Mouse (Mus musculus) hindbrain, embryonic 12.5 days (tissue): Measurements from ENCODE around the gene Rpp25l. TPM values are rescaled to one million over a fixed set of nuclear protein-coding genes. Genes with fewer than 3 reads are reported as not detected.
A peak's percentile ranks its signal among the peaks of the same experiment; 100 is the strongest.
"Not testable (repeated sequence)": the region's sequence is repeated elsewhere in the genome, so short reads cannot be mapped to it uniquely, and the experiment has no call there.

ENCODE experiments used
- ATAC-seq: fragments of 200-750 bp; cut with Nextera tagmentation; 2 replicates; pipeline ENCODE4 v1.8.0; 2017; ENCODE audit warnings: moderate TSS enrichment; ENCODE audit not compliant: low FRiP score
- H3K27ac ChIP-seq: fragments of 300-500 bp; sonication (generic); 2 replicates; pipeline ENCODE4 v1.5.1; 2016; ENCODE audit warnings: mild to moderate bottlenecking
- H3K27me3 ChIP-seq: fragments of 300-500 bp; sonication (generic); 2 replicates; pipeline ENCODE4 v1.6.1; 2016; ENCODE audit warnings: mild to moderate bottlenecking
- H3K36me3 ChIP-seq: fragments of 300-500 bp; sonication (generic); 2 replicates; pipeline ENCODE4 v1.6.1; 2016; ENCODE audit warnings: mild to moderate bottlenecking
- H3K4me1 ChIP-seq: fragments of 300-500 bp; sonication (generic); 2 replicates; pipeline ENCODE4 v1.6.1; 2016
- H3K4me2 ChIP-seq: fragments of 300-500 bp; sonication (generic); replicated peaks from 2 replicates; pipeline ENCODE4 v1.6.1; 2016; ENCODE audit warnings: mild to moderate bottlenecking
- H3K4me3 ChIP-seq: fragments of 300-500 bp; sonication (generic); 2 replicates; pipeline ENCODE4 v1.5.1; 2016; ENCODE audit warnings: mild to moderate bottlenecking
- H3K9ac ChIP-seq: fragments of 300-500 bp; sonication (generic); 2 replicates; pipeline ENCODE4 v1.6.1; 2016; ENCODE audit warnings: mild to moderate bottlenecking, moderate library complexity
- H3K9me3 ChIP-seq: fragments of 300-500 bp; sonication (generic); replicated peaks from 2 replicates; pipeline ENCODE4 v1.6.1; 2016; ENCODE audit warnings: mild to moderate bottlenecking
- WGBS: fragments of 180-500 bp; shearing (Covaris S2); methylation state at CpG from one replicate; pipeline ENCODE4 v1.1.7; 2016; 5-methylcytosine and 5-hydroxymethylcytosine counted together
- polyA plus RNA-seq: library from polyadenylated mRNA; unstranded; fragments of >200 nt; fragmentation: Nextera tagmentation; extraction: Ambion mirVana; gene quantifications from 2 replicates; pipeline ENCODE4 v1.2.1, GENCODE M21; 2016

The Rpp25l gene
- polyA plus RNA-seq, 1 experiment from 2014 or later, result 66.5 TPM

DNA sequence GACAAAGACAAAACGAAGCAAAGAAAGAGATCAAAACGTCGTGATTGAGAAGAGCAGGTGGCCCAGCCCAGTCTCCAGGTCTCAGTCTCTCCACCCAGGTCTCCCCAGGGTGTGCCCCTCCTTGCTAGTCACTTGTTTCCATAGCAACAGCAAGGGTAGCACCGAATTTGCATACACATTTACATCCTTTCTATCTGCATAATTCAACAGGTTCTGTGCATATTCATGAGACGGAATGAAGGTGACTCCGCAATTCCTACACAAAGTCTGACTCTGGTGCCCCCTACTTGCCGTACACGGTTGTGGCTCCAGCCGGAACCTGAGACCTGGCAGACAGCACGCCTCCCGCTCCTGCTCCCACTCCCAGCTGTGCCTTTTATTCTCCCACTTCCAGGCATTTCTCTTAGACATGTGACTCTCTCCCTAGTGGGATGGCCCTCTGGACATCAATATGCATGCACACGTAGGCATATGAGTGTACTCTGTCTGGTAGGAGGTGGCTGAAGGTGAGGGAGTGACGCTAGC is 6.3 kb downstream of the Rpp25l start:
- peak overlapping the region; percentile 66 for H3K27ac ChIP-seq
- H3K9ac ChIP-seq, result no peak overlapping the region
- ATAC-seq, result peak; percentile 86
- WGBS, result 3% methylated on average over 13 of the region's 13 CpGs
- no peaks in the 10 kb centered on the region for H3K9me3 ChIP-seq
- H3K36me3 ChIP-seq, result no peaks in the 10 kb centered on the region
- no peak overlapping the region for H3K4me3 ChIP-seq
- peaks cover 43% of the 10 kb centered on the region for H3K4me1 ChIP-seq
- peaks cover 16% of the 10 kb centered on the region; the same call in 1 of the 2 replicates for H3K27me3 ChIP-seq
- peak overlapping the region; percentile 31 for H3K4me2 ChIP-seq

DNA sequence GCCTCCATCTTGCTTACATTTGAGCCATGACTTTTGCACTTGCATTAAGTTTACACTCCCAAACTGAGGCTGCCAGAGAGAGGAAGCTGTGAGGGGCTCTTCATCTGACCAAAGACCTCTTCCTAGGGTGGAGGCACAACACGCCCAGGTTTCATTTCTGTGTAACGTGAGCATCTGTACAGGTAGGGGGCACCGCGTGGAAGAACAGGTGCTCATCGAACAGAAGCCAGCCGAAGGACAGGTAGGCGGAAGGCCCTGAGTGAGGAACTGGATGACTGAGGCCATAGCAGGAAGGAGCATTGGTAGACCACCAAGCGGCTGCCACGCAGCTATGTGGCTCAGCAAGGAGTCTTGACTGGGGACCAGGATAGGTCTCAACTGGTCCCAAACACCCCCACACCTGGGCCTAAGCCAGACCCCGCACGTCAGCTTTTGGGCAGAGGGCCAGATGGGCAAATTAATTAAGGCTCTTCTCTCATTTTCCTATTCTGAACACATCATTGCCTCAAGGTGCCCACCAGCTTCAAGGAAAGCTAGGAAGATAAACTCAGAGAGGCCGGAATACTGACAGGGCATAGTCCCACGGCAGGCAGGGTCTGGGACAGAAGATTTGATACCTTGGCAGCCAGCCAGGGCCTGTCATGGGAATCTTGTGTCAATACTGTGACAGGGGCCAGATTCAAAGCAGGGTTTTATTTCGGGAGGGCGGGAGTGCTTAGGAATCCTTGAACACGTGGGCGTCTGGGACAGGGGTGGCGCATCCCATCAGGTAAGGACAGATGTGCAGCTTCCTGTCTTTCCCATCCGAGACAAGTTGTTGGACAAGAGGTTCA is 7.2 kb downstream of the Rpp25l start:
- Histone ChIP-seq H3K4me1 (peaks cover 34% of the 10 kb centered on the region), H3K4me3 (no peak overlapping the region), H3K36me3 (no peaks in the 10 kb centered on the region), H3K27me3 (peaks cover 16% of the 10 kb centered on the region; the same call in 1 of the 2 replicates), H3K4me2 (peak overlapping the region; percentile 24), H3K9ac (no peak overlapping the region), H3K9me3 (no peaks in the 10 kb centered on the region), H3K27ac (peak overlapping the region; percentile 24; the same call in 1 of the 2 replicates)
- 0 out of 2 replicates have a peak, but pooled peaks have one; percentile 21 for ATAC-seq
- 59% methylated on average over 19 of the region's 19 CpGs for WGBS

- no peak for ATAC-seq
- Histone ChIP-seq H3K4me3 (no peak overlapping the region), H3K27me3 (peaks cover 16% of the 10 kb centered on the region; the same call in 1 of the 2 replicates), H3K4me2 (no peak overlapping the region), H3K4me1 (peaks cover 33% of the 10 kb centered on the region), H3K27ac (no peak overlapping the region), H3K36me3 (no peaks in the 10 kb centered on the region), H3K9me3 (no peaks in the 10 kb centered on the region), H3K9ac (no peak overlapping the region)
- WGBS, result 0% methylated on average over 5 of the region's 5 CpGs
Observed at GRCm38 (mm10) chr4:41704651-41705050, 8.7 kb downstream of the Rpp25l start.

GRCm38 (mm10) chr4:41702226-41702625 is 11.1 kb downstream of the Rpp25l start:
- 69% methylated on average over 2 of the region's 2 CpGs for WGBS
- H3K27me3 ChIP-seq, result peaks cover 16% of the 10 kb centered on the region; the same call in 1 of the 2 replicates
- H3K9ac ChIP-seq, ATAC-seq, H3K4me3 ChIP-seq, H3K9me3 ChIP-seq, H3K4me2 ChIP-seq, H3K36me3 ChIP-seq, H3K27ac ChIP-seq: not testable (repeated sequence)
- H3K4me1 ChIP-seq, result peaks cover 23% of the 10 kb centered on the region

DNA sequence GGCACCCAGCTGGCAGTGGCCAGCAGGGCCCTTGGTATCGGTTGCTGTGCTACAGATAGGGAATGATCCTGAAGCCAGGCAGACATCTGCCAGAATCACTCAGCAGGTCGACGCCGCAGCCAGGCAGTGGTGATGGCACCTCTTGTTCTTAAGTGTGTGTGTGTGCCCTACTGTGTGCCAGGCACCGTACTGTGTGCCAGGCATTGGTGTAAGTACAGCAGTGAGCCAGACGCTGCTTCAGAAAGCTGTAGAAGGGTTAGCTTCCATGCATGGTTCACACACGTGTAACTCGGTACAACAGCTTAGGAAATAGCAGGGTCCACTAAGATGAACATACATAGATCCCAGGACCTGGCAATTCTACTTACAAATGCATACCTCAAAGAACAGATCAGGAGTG is 13.1 kb downstream of the Rpp25l start:
- ATAC-seq, H3K27ac ChIP-seq, H3K9me3 ChIP-seq, H3K4me2 ChIP-seq, H3K9ac ChIP-seq, H3K4me3 ChIP-seq, H3K36me3 ChIP-seq, H3K27me3 ChIP-seq, H3K4me1 ChIP-seq: not testable (repeated sequence)
- no CpG with 5 or more reads among the region's 8 CpGs for WGBS

DNA sequence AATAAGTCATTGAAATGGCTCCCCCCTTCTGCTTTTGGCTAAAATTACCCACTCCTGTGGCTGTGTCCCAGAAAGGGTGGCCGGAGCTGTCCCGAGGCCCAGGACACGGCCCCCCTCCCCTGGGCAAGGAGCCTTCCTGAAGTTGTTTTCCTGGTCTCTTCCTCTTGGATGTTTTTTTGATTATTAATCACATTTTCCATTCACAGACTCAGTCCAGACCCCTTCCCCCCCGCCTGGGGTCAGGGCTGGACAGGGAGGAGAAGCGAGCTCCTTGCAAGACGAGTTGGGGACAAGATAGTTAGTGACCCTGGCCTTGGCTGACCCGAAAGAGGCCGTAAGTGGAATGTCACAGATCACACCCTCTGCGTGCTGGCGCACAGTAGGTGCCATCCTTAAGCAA is 13.6 kb downstream of the Rpp25l start, which contains the start of gene Il11ra1:
Gene Il11ra1, plus strand, starts transcription at position 207 of the 400 bp plus-strand sequence.
- not testable (repeated sequence) for ATAC-seq, H3K4me1 ChIP-seq, H3K27me3 ChIP-seq, H3K36me3 ChIP-seq, H3K4me3 ChIP-seq, H3K9ac ChIP-seq, H3K27ac ChIP-seq, H3K9me3 ChIP-seq
- H3K4me2 ChIP-seq, result peak within 1 kb of the TSS; percentile 31; the same call in 1 of the 2 replicates
- 58% methylated on average over 9 of the region's 10 CpGs for WGBS

- 5% methylated on average over 23 of the region's 32 CpGs for WGBS
- not testable (repeated sequence) for H3K4me1 ChIP-seq, ATAC-seq, H3K27me3 ChIP-seq, H3K36me3 ChIP-seq, H3K9ac ChIP-seq, H3K27ac ChIP-seq, H3K4me3 ChIP-seq, H3K9me3 ChIP-seq
- peak overlapping the region; percentile 31 for H3K4me2 ChIP-seq
Observed at GRCm38 (mm10) chr4:41698421-41699016, 14.8 kb downstream of the Rpp25l start.

GRCm38 (mm10) chr4:41696930-41697841 is 16.1 kb downstream of the Rpp25l start, which contains the start of gene Cntfr:
TSS of gene Cntfr (minus strand) at chr4:41697089.
- not testable (repeated sequence) for H3K36me3 ChIP-seq, ATAC-seq, H3K4me1 ChIP-seq, H3K27ac ChIP-seq, H3K27me3 ChIP-seq, H3K9ac ChIP-seq, H3K9me3 ChIP-seq
- H3K4me2 ChIP-seq, result peak within 1 kb of the TSS; percentile 41; the same call in 1 of the 2 replicates
- peak within 1 kb of the TSS; percentile 25; the same call in 1 of the 2 replicates for H3K4me3 ChIP-seq
- WGBS, result 17% methylated on average over 28 of the region's 40 CpGs

DNA sequence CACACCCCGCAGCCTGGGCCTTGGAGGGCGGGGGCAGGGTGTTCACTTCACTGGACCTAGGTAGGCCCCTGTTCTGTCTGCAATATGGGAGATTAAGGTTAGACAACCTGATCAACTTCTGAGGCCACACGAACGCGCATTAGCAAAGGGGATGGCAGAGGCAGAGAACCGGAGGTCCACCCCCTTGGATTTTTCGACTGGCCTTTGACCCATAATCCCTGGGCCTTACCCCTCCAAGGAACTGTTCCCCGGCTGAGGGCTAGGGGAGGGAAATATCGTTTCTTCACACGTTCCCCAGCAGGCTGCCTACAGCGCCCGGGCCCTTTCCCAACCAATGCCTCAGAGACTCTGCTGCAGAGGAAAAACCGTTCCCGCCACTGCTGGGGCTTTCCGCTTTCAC is 16.9 kb downstream of the Rpp25l start:
- H3K27me3 ChIP-seq, H3K9me3 ChIP-seq, H3K36me3 ChIP-seq, H3K27ac ChIP-seq, H3K9ac ChIP-seq, ATAC-seq, H3K4me2 ChIP-seq, H3K4me3 ChIP-seq, H3K4me1 ChIP-seq: not testable (repeated sequence)
- WGBS, result 6% methylated on average over 12 of the region's 15 CpGs

GRCm38 (mm10) chr4:41695800-41696199 is 17.5 kb downstream of the Rpp25l start:
- H3K9ac ChIP-seq, H3K27me3 ChIP-seq, ATAC-seq, H3K36me3 ChIP-seq, H3K4me1 ChIP-seq, H3K9me3 ChIP-seq, H3K27ac ChIP-seq: not testable (repeated sequence)
- WGBS, result 5% methylated on average over 15 of the region's 38 CpGs
- Histone ChIP-seq H3K4me3 (peak overlapping the region; percentile 25), H3K4me2 (peak overlapping the region; percentile 41; the same call in 1 of the 2 replicates)

- H3K27ac ChIP-seq, result not testable (repeated sequence)
Observed at GRCm38 (mm10) chr4:41693511-41693910, 19.8 kb downstream of the Rpp25l start.

More at GRCm38 (mm10) chr4:41693511-41693910, 19.8 kb downstream of the Rpp25l start:
- not testable (repeated sequence) for H3K9me3 ChIP-seq, H3K36me3 ChIP-seq, H3K27me3 ChIP-seq, ATAC-seq, H3K4me1 ChIP-seq
- 4% methylated on average over 4 of the region's 4 CpGs for WGBS
- Histone ChIP-seq H3K4me3 (peak overlapping the region; percentile 22), H3K4me2 (peak overlapping the region; percentile 50), H3K9ac (0 out of 2 replicates have a peak overlapping the region, but pooled peaks have one; percentile 18)
